Mouse (Mus musculus): ENCODE measurements at regions not wholly inside any gene's neighbourhood (a gene's known extent, or its start where the extent isn't known, plus 50 kb on each side); places are given as distances from the start of the nearest gene placed in this dataset.

DNA sequence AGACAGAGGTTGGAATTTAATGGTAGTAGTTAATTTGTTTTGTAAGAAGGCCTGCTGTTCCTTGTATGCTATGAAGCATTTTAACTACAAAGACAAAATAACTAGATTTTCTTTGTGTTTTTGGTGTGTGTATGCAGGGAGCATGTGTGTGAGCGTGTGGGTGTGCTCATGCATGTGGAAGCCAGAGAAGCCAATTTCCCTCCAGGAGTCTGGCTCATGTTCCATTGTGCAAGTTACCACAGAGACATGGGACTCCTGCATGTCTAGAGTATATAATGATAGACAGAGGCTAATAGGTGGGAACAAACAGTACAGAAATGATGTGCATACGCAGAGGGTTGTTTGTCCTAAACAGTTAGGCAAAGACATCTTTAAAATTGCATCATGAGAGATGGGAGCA lies 219.0 kb upstream of the Dpp6 start:
- TF ChIP-seq POLR2A (IDR thresholded peaks at IDR 0.05; ENCODE audit: extremely low read depth, insufficient read depth, low read length) (no peak), CTCF (IDR thresholded peaks at IDR 0.05; ENCODE audit: extremely low read depth, insufficient read depth, low read length) (no peak)
